Mouse (Mus musculus) adrenal gland, adult 8-10 months (tissue): ENCODE results near the gene Olfr728. TPM values are rescaled to one million over a fixed set of nuclear protein-coding genes. Genes with fewer than 3 reads are reported as not detected.

Experiments
- DNase-seq: peaks from one replicate; pipeline ENCODE4 v3.0.0; 2022
- total RNA-seq, 4 experiments: library from RNA; stranded (reverse); gene quantifications; 2 replicates each; pipeline ENCODE4 v1.2.4; 2022

The Olfr728 gene
- not detected for total RNA-seq

DNA sequence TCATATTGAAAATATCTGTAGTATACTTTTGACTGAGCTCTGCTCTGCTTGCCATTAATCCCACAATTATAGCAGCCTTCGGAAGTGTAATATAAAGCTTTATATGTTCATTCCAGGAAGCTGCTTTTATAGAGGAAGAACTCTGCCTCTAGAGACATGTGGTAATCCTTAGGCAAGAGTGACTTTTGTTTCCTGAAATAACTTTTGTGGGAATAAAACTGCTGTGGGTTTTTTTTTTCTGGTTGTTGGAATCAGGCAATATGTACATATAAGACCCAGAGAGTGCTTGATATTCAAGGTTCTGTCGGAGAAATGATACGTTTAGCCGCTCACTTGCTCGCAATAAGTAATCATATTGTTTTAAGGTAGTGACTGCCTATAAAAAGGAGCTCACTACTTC lies at the start of gene Olfr728:
Gene Olfr728 (minus strand): TSS at position 101 of the 400 bp plus-strand sequence.
- no peak for DNase-seq

DNA sequence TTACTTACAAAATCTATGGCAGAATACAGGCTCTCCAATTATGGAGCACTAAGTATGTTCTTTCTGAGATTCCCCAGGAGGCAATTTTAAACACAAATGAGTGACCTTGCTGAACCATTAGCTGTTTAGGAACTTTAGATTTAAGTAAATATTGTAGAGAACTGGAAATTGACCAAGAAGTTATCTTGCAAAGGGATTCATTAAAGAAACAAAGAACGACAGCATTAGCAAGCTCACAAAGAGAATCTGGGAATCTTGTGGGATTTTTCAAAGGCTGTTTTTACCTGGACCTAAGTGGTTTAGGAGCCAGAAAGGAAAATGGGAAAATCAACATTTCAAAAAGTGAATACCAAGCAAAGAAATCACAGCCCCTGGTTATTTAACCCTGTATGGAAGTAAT lies 45.6 kb upstream of the Olfr728 start, which contains the start of gene Olfr730:
Gene Olfr730 (minus strand): TSS at position 101 of the 400 bp plus-strand sequence.
- DNase-seq: no peak

DNA sequence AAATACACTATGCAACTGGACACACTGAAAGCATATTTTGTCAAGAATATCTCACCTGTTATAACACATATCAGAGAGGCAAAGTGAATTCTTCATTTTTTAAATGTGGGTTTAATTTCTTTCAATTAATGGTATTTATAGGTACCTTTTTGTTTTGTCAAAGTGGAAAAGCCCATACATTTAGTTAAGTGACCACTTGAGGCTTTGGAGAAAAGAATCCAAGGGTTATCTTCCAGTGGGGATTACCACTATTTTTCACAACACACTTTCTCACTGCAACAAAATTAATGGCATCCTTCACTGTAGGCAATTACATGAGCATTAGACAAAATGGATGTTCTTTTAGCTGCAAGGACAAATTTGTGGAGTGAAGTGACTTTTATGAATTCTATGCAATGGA lies 10.3 kb upstream of the Olfr728 start, which contains the start of gene Olfr729:
Gene Olfr729 (minus strand): TSS at position 101 of the 400 bp plus-strand sequence.
- DNase-seq: no peak

DNA sequence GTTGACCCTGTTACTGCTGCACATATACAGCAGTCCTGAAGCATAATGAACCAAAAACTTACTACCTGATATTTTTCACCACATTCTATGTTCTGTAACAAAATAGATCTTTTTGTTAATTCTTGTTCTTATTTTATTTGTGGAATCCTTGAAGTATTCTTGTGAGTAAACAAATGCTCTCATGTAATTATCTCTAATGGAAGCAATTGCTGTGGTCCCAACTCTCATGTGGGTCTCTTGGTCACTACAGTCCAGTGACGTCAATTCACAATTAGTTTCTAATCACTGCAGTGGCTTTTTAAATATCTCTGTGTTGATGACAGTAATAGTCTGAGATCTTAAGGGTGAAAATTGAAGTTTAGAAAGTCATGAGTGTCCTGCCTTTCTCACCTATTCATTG lies 19.6 kb downstream of the Olfr728 start, which contains the start of gene Olfr727:
Gene Olfr727 (plus strand): TSS at position 301 of the 400 bp plus-strand sequence.
- no peak for DNase-seq

DNA sequence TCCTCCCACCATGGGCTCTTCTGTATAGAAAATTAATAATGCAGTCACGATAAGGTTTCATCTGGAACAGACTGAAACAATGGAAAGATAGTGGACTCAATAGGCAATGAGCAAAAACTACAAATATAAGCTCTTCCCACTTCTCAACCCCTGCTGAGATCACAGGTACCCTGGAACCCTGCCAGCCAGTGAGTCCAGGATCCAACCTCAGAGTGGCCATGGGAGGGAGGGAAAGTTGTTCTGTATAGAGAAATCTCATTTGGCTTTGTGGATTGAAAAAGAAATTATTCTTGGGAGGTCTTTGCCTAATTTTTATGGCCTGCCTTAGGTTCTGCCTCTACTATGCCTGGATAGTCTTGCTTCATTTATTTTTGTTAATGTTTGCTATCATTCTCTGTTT lies 51.6 kb downstream of the Olfr728 start, which contains the start of gene Olfr726:
Gene Olfr726 (minus strand): TSS at position 101 of the 400 bp plus-strand sequence.
- DNase-seq: no peak

Other genes with a start within 250 kb of the Olfr728 start
- not detected for gene Olfr722, start 240.7 kb downstream of the Olfr728 start, total RNA-seq
- not detected for gene Olfr723, start 210.9 kb downstream of the Olfr728 start, total RNA-seq
- gene Olfr724, start 179.4 kb downstream of the Olfr728 start, total RNA-seq: not detected
- not detected for gene Olfr725, start 102.3 kb downstream of the Olfr728 start, total RNA-seq
- not detected for gene Olfr726, start 51.7 kb downstream of the Olfr728 start, total RNA-seq
- gene Olfr727, start 19.5 kb downstream of the Olfr728 start, total RNA-seq: not detected
- gene Olfr729, start 10.2 kb upstream of the Olfr728 start, total RNA-seq: not detected
- not detected for gene Olfr730, start 45.5 kb upstream of the Olfr728 start, total RNA-seq
- gene Olfr731, start 99.2 kb upstream of the Olfr728 start, total RNA-seq: under 1 TPM in 1 of 4 experiments, not detected in 3; 0.06 TPM
- not detected for gene Olfr732, start 141.5 kb upstream of the Olfr728 start, total RNA-seq
- gene Olfr733, start 158.8 kb upstream of the Olfr728 start, total RNA-seq: not detected
- not detected for gene Olfr734, start 184.1 kb upstream of the Olfr728 start, total RNA-seq
- under 1 TPM in 2 of 4 experiments, not detected in 2; 0.06 to 0.11 TPM for gene Olfr735, start 206.2 kb upstream of the Olfr728 start, total RNA-seq
- under 1 TPM; 0.07 to 0.54 (median 0.32) TPM for gene Tlr11, start 215.2 kb upstream of the Olfr728 start, total RNA-seq
- gene Olfr736, start 238.5 kb upstream of the Olfr728 start, total RNA-seq: not detected